Mouse (Mus musculus) lung, postnatal 0 days (tissue): ENCODE data around the gene Gm49394.

ENCODE experiments used
- CTCF ChIP-seq: IDR thresholded peaks from 2 replicates; pipeline ENCODE4 v1.5.1; 2016; ENCODE audit warnings: antibody characterized with exemption, mild to moderate bottlenecking
- EP300 ChIP-seq: IDR thresholded peaks from 2 replicates; pipeline ENCODE4 v1.6.1; 2016; ENCODE audit warnings: antibody characterized with exemption, mild to moderate bottlenecking, control low read depth

- TF ChIP-seq EP300 (no peak), CTCF (no peak)
These were observed 56.7 kb downstream of the Gm49394 start for GRCm38 (mm10) chr7:142613077-142613476.
